Mouse (Mus musculus) brown adipose tissue, adult 24 weeks (tissue): ENCODE data around the gene Pdcd4. TPM values are rescaled to one million over a fixed set of nuclear protein-coding genes. Genes with fewer than 3 reads are reported as not detected.

ENCODE experiments used
- H3K27ac ChIP-seq: fragments of 200-500 bp; replicated peaks from 2 replicates; pipeline ENCODE4 v1.5.1; 2012; ENCODE audit warnings: low read depth, mild to moderate bottlenecking, low read length
- H3K4me1 ChIP-seq: fragments of 200-500 bp; 2 replicates; pipeline ENCODE4 v1.6.1; 2012; ENCODE audit warnings: low read length, mixed read lengths; ENCODE audit not compliant: control insufficient read depth, insufficient read depth, insufficient read length
- H3K4me3 ChIP-seq: fragments of 200-500 bp; 2 replicates; pipeline ENCODE4 v1.5.1; 2012; ENCODE audit warnings: low read depth, mild to moderate bottlenecking, low read length, moderate library complexity; ENCODE audit not compliant: insufficient read depth
- polyA plus RNA-seq: library from polyadenylated mRNA; stranded (reverse); fragments of >200 nt; gene quantifications from 2 replicates; pipeline ENCODE4 v1.2.4, GENCODE M21; 2012; ENCODE audit not compliant: missing spikeins, insufficient read depth, insufficient read length

Gene Pdcd4
- polyA plus RNA-seq, result 32.7 and 33.8 TPM in 2 replicates

DNA sequence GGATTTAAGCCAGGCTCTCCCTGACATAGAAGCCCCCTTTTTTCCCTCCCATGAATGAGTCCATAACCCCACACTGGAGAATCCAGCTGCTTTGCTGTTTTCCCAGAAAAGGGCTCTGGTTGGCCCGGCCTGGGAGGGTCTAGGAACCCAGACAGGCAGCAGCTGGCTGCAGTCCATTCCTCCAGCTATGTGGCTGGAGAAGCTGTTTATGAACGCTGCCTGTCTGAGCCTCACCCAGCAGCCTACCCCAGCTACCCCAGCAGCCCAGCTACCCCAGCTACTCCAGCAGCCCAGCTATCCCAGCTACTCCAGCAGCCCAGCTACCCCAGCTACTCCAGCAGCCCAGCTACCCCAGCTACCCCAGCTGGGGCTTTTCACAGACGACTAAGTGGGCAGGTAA is at the start of gene Pdcd4:
Pdcd4 (plus strand) TSS at position 171 of the 400 bp plus-strand sequence.
- peaks cover 6% of the 10 kb centered on the region; the same call in 1 of the 2 replicates for H3K4me1 ChIP-seq
- H3K27ac ChIP-seq, result no peak within 1 kb of the TSS
- no peak within 1 kb of the TSS for H3K4me3 ChIP-seq

- no peaks in the 10 kb centered on the region for H3K4me1 ChIP-seq
- H3K27ac ChIP-seq, result no peak overlapping the region
- H3K4me3 ChIP-seq, result no peak overlapping the region
Measured at GRCm38 (mm10) chr19:53843972-53844371, 48.1 kb upstream of the Pdcd4 start.

- no peak overlapping the region for H3K27ac ChIP-seq
- no peak overlapping the region for H3K4me3 ChIP-seq
- H3K4me1 ChIP-seq, result peaks cover 16% of the 10 kb centered on the region
Measured at GRCm38 (mm10) chr19:53848272-53848995, 43.6 kb upstream of the Pdcd4 start.

DNA sequence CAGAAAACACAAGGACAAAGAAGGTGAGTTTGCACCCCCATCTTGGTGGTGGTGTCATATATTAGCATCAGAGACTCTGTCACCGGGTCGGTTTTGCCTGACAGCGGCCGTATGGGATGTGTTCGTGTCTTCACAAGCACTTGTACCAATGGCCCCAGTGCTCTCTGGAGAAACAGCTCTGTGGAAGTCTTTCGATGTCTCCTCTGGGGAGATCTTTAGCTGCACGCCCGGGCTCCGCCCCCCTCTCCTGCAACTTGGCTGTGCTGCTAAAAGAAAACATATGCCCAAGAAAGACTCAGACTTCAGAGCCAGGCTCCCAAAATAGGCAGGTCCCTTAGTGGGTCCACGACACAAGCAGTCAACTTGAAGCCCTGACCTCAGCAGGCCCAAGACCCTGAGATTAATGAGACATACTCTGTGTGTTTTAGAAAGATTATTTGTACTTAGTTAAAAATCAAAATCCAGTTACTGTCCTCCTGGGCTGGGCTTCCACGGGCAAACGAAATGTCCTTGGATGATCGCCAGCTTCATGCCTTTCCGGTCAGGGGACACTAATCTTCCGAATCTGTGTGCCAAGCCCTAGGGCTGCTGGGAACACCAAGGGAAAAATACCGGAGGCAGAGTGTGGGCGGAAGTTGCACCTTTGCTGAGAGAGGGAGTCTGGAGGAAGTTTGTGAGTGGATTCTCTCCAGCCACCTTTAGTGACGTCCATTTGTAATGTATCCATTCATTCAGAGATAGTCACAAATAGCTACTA is 41.7 kb upstream of the Pdcd4 start:
- Histone ChIP-seq H3K27ac (peak overlapping the region; percentile 86), H3K4me3 (peak overlapping the region; percentile 6; the same call in 1 of the 2 replicates), H3K4me1 (peaks cover 17% of the 10 kb centered on the region)

- no peak overlapping the region for H3K4me3 ChIP-seq
- H3K27ac ChIP-seq, result 0 out of 2 replicates have a peak overlapping the region, but pooled peaks have one; percentile 86
- H3K4me1 ChIP-seq, result peaks cover 18% of the 10 kb centered on the region
Measured at GRCm38 (mm10) chr19:53851352-53851751, 40.7 kb upstream of the Pdcd4 start.

- Histone ChIP-seq H3K27ac (no peak overlapping the region), H3K4me1 (peaks cover 18% of the 10 kb centered on the region), H3K4me3 (no peak overlapping the region)
Measured at GRCm38 (mm10) chr19:53851826-53852698, 40.0 kb upstream of the Pdcd4 start.

DNA sequence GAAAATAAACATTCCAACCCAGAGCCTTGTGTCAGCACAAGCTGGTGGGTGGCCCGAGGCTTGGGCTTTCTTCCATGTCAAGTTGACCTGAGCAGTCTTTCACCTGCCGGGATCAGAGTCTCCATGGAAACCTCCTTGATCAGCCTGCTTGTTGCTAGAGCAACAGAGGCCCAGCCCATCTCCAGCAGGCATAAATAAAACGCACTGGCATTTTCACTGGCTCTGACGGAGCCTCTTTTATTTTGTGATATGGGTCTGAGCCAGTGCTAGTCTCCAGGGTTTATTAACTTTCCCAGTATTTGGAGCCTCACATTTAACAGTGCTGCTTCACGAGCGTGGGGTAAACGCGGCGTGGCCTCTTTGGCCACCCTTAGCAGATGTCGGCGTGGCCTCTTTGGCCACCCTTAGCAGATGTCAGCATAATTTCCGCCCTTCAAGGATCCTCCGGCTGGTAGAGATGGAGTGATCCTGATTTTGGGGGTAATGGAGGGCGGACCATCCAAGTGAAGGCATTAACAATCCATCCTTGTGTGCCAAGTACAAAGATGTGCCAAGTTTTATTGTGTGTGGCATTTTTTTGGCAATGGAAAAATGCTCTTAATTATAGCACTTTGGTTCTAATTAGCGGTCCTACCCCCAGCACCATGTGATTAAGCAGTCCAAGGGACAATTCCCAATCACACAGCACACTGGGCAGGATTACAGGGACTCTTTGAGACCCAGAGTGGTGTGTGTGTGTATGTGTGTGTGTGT is 39.2 kb upstream of the Pdcd4 start:
- Histone ChIP-seq H3K27ac (no peak overlapping the region), H3K4me1 (peaks cover 18% of the 10 kb centered on the region), H3K4me3 (no peak overlapping the region)

GRCm38 (mm10) chr19:53854978-53855377 is 37.1 kb upstream of the Pdcd4 start:
- no peak overlapping the region for H3K27ac ChIP-seq
- no peak overlapping the region for H3K4me3 ChIP-seq
- peaks cover 16% of the 10 kb centered on the region for H3K4me1 ChIP-seq

DNA sequence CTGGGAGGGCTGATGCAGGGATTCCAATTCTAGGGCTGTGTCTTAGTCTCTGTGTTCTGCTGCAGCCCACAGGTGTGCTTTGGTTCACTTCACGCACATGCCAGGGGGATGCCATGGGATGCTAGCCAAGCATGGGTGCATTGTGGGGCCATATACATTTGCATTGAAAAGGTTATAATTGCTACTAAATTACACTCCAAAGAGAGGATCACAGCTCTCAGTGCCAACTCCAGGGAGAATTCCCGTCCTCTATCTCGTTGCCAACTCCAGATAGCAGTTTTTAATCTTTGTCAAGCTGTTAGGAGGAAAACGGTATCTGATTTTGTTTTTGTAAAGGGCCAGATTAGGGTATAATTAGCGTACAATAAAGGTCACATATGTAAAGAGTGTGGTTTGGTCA is 36.2 kb upstream of the Pdcd4 start:
- no peak overlapping the region for H3K4me3 ChIP-seq
- H3K27ac ChIP-seq, result no peak overlapping the region

DNA sequence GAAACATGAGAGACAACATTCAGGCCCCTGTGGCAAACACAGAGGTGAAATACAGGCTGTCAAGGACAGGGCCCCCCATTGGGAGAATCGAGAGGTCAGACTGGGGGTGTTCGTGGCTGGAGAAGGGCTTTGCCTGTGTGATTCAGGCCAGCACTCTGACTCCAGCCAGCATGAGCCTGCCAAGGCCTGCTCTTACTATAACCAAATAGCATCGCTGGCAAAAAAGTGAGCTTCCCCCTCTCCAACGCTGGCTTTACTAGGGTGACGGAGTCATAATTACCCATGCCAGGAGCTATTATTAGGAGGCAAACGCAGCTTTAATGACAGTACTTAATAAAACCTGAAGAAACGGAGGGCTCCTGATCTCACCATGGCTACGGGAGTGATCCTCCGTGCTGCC is 35.2 kb upstream of the Pdcd4 start:
- peaks cover 5% of the 10 kb centered on the region; the same call in 1 of the 2 replicates for H3K4me1 ChIP-seq
- no peak overlapping the region for H3K4me3 ChIP-seq
- no peak overlapping the region for H3K27ac ChIP-seq

More for the DNA sequence above, 36.2 kb upstream of the Pdcd4 start:
- H3K4me1 ChIP-seq, result peaks cover 12% of the 10 kb centered on the region

DNA sequence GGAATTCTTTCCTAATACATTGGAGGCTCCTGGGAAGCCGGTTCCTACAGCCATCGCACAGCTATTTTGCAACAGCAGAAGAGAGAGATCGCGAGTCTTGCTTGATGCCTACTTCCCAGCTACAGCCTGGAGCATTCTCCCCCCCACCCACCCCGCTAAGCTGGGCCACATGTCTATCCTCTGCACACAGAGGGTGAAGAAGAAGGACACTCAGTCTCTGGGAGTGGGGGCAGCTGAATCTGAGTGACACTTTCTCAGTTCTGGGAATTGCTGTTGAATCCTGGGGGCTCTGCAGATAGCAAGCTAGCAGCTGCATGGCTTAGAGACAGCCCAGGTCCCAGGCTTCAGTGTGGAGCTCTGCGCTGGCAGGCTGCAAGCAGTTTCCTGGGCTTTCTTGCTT is 34.1 kb upstream of the Pdcd4 start:
- Histone ChIP-seq H3K4me1 (peaks cover 3% of the 10 kb centered on the region; the same call in 1 of the 2 replicates), H3K4me3 (no peak overlapping the region), H3K27ac (no peak overlapping the region)

GRCm38 (mm10) chr19:53859149-53859548 is 32.9 kb upstream of the Pdcd4 start:
- peaks cover 2% of the 10 kb centered on the region; the same call in 1 of the 2 replicates for H3K4me1 ChIP-seq
- H3K4me3 ChIP-seq, result no peak overlapping the region
- no peak overlapping the region for H3K27ac ChIP-seq

DNA sequence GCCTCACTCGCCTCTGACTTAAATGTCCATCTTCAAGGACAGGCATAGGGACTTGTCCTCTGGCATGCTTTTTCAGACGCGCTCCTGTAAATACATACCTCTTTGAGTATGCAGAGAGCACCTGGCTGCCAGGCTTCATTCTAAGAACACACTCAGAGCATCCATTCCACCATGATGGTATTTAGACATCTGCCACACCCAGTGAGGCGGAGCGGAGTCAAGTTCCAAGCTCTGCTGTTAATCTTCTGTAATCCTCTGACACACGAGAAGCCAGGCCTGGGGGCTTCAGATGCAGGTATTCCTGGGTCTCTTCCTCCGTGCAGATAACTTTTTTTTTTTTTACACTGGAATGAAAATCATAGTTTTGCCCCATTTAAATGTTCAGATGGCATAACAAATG is 32.4 kb upstream of the Pdcd4 start:
- Histone ChIP-seq H3K4me1 (peaks cover 2% of the 10 kb centered on the region; the same call in 1 of the 2 replicates), H3K4me3 (no peak overlapping the region), H3K27ac (no peak overlapping the region)

DNA sequence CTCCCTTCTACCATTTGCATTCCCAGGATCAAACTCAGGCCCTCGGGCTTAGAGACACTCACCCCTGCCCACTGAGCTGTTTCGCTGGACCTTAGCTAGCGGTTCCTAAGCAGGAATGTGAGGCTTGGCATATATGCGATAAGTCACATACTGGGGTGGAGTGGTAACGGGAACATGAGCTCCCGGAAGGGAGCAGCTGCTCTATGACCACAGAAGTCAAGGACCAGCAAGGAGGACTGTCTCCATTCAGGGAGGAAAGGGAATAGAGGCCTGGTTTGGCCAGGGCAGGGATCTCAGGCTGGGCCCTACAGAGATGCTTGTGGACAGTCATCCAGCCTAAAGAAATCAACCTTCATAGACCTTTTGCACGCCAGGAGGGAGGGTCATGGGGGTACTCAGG is 30.7 kb upstream of the Pdcd4 start:
- H3K4me3 ChIP-seq, result no peak overlapping the region
- H3K4me1 ChIP-seq, result no peaks in the 10 kb centered on the region
- H3K27ac ChIP-seq, result no peak overlapping the region
